Mouse (Mus musculus): ENCODE results near the gene Svep1.

GRCm38 (mm10) chr4:58189281-58189680 lies 17.4 kb downstream of the Svep1 start:
- TF ChIP-seq CTCF (IDR thresholded peaks at IDR 0.05; ENCODE audit: borderline replicate concordance, insufficient read depth, low read length): no peak
- no peak; the same call in 1 of the 2 replicates for TF ChIP-seq POLR2A (IDR thresholded peaks at IDR 0.05; ENCODE audit: low read depth, low read length)
